Mouse (Mus musculus) CH12.LX (cell line): ENCODE data around the gene Ddx59. TPM values are rescaled to one million over a fixed set of nuclear protein-coding genes. Genes with fewer than 3 reads are reported as not detected.
A peak's percentile ranks its signal among the peaks of the same experiment; 100 is the strongest.

Experiments used
- DNase-seq: peaks from one replicate; pipeline ENCODE4 v3.0.0-alpha.2; 2013; ENCODE audit errors: extremely low read depth
- H3K27ac ChIP-seq: 2 replicates; pipeline ENCODE4 v1.5.1; 2012; ENCODE audit warnings: low read depth, mild to moderate bottlenecking, control low read depth, moderate library complexity; ENCODE audit not compliant: insufficient read depth
- H3K27me3 ChIP-seq: replicated peaks from 2 replicates; pipeline ENCODE3; 2012; ENCODE audit warnings: inconsistent platforms
- H3K36me3 ChIP-seq, 2 experiments: replicated peaks in 1 of 2; 2 replicates each; pipeline versions ENCODE3 to v1.6.1; 2012; ENCODE audit warnings: inconsistent platforms in 1 of 2, low read length in 1 of 2, mild to moderate bottlenecking in 1 of 2, mixed read lengths in 1 of 2, moderate library complexity in 1 of 2; ENCODE audit not compliant: control insufficient read depth in 1 of 2, insufficient read depth in 1 of 2
- H3K4me1 ChIP-seq, 2 experiments: 2 replicates each; pipeline ENCODE4 v1.6.1; 2012; ENCODE audit warnings: inconsistent platforms in 1 of 2, moderate library complexity in 1 of 2; ENCODE audit not compliant: insufficient read depth in 2 of 2, control insufficient read depth in 1 of 2
- H3K4me2 ChIP-seq: 2 replicates; pipeline ENCODE4 v1.6.1; 2012; ENCODE audit warnings: low read depth, mild to moderate bottlenecking, control low read depth; ENCODE audit not compliant: poor library complexity, insufficient read depth, severe bottlenecking
- H3K4me3 ChIP-seq, 3 experiments: fragments of 150-350 bp in 1 of 3; sonication (generic) in 1 of 3; replicated peaks in 1 of 3; 2 replicates each; pipeline versions ENCODE3 to v1.5.1; 2011 to 2012; ENCODE audit warnings: low read depth in 2 of 3, low read length in 2 of 3, mild to moderate bottlenecking in 2 of 3, moderate library complexity in 2 of 3, control low read depth in 1 of 3, improper control_type of control experiment in 1 of 3, inconsistent platforms in 1 of 3, mixed read lengths in 1 of 3; ENCODE audit not compliant: poor library complexity in 1 of 3
- H3K79me2 ChIP-seq: replicated peaks from 2 replicates; pipeline ENCODE4 v1.6.1; 2012; ENCODE audit warnings: mild to moderate bottlenecking, moderate library complexity; ENCODE audit not compliant: control insufficient read depth, poor library complexity, insufficient read depth, severe bottlenecking; ENCODE audit errors: extremely low read depth
- H3K9ac ChIP-seq: 2 replicates; pipeline ENCODE4 v1.6.1; 2012; ENCODE audit warnings: low read depth, mild to moderate bottlenecking, control low read depth, moderate library complexity; ENCODE audit not compliant: insufficient read depth
- H3K9me3 ChIP-seq: replicated peaks from 2 replicates; pipeline ENCODE3; 2012; ENCODE audit warnings: low read length, inconsistent platforms, mixed read lengths
- BHLHE40 ChIP-seq: IDR thresholded peaks from 2 replicates; pipeline ENCODE4 v1.6.1; 2011; ENCODE audit warnings: mild to moderate bottlenecking, low read depth, low read length, improper control_type of control experiment
- CHD1 ChIP-seq: IDR thresholded peaks from 2 replicates; pipeline ENCODE4 v1.6.1; 2012; ENCODE audit warnings: low read depth, low read length, improper control_type of control experiment, inconsistent platforms
- E2F4 ChIP-seq: IDR thresholded peaks from 2 replicates; pipeline ENCODE4 v1.6.1; 2011; ENCODE audit warnings: low read depth, low read length, improper control_type of control experiment; ENCODE audit not compliant: insufficient replicate concordance
- ELF1 ChIP-seq: IDR thresholded peaks from 2 replicates; pipeline ENCODE4 v1.6.1; 2014; ENCODE audit warnings: low read depth, mild to moderate bottlenecking, inconsistent platforms, low read length, improper control_type of control experiment
- EP300 ChIP-seq: IDR thresholded peaks from 2 replicates; pipeline ENCODE4 v1.6.1; 2011; ENCODE audit warnings: low read length, improper control_type of control experiment
- JUN ChIP-seq: IDR thresholded peaks from 2 replicates; pipeline ENCODE4 v1.6.1; 2011; ENCODE audit warnings: low read depth, mild to moderate bottlenecking, low read length, improper control_type of control experiment, moderate library complexity; ENCODE audit not compliant: insufficient read depth
- KAT2A ChIP-seq: IDR thresholded peaks from 2 replicates; pipeline ENCODE4 v1.6.1; 2012; ENCODE audit warnings: low read length, improper control_type of control experiment, inconsistent platforms; ENCODE audit not compliant: insufficient replicate concordance
- MAX ChIP-seq: IDR thresholded peaks from 2 replicates; pipeline ENCODE4 v1.6.1; 2011; ENCODE audit warnings: low read length, improper control_type of control experiment
- MXI1 ChIP-seq: IDR thresholded peaks from 2 replicates; pipeline ENCODE4 v1.6.1; 2011; ENCODE audit warnings: mild to moderate bottlenecking, low read depth, low read length, improper control_type of control experiment
- MYC ChIP-seq: IDR thresholded peaks from 2 replicates; pipeline ENCODE4 v1.6.1; 2011; ENCODE audit warnings: low read depth, mild to moderate bottlenecking, improper control_type of control experiment, low read length
- NELFE ChIP-seq: IDR thresholded peaks from 2 replicates; pipeline ENCODE4 v1.6.1; 2011; ENCODE audit warnings: low read depth, low read length, improper control_type of control experiment
- NRF1 ChIP-seq: IDR thresholded peaks from 2 replicates; pipeline ENCODE4 v1.6.1; 2014; ENCODE audit warnings: low read depth, mild to moderate bottlenecking, inconsistent platforms, low read length, improper control_type of control experiment, moderate library complexity
- PAX5 ChIP-seq: IDR thresholded peaks from 2 replicates; pipeline ENCODE4 v1.6.1; 2012; ENCODE audit warnings: low read length, inconsistent platforms, mixed read lengths
- POLR2A ChIP-seq: IDR thresholded peaks from 2 replicates; pipeline ENCODE4 v1.6.1; 2011; ENCODE audit warnings: low read depth, mild to moderate bottlenecking, improper control_type of control experiment, low read length
- RCOR1 ChIP-seq: conservative IDR thresholded peaks from 2 replicates; pipeline ENCODE4 v1.6.1; 2012; ENCODE audit warnings: low read depth, mild to moderate bottlenecking, inconsistent platforms, low read length, improper control_type of control experiment
- TBP ChIP-seq: conservative IDR thresholded peaks from 2 replicates; pipeline ENCODE4 v1.6.1; 2011; ENCODE audit warnings: low read depth, low read length, improper control_type of control experiment
- TCF12 ChIP-seq: IDR thresholded peaks from 2 replicates; pipeline ENCODE4 v1.6.1; 2014; ENCODE audit warnings: low read depth, mild to moderate bottlenecking, inconsistent platforms, low read length, improper control_type of control experiment
- ZMIZ1 ChIP-seq: IDR thresholded peaks from 2 replicates; pipeline ENCODE4 v1.6.1; 2012; ENCODE audit warnings: low read depth, mild to moderate bottlenecking, inconsistent platforms, low read length, improper control_type of control experiment
- ZNF384 ChIP-seq: IDR thresholded peaks from 2 replicates; pipeline ENCODE4 v1.6.1; 2012; ENCODE audit warnings: low read depth, low read length, improper control_type of control experiment, inconsistent platforms
- dilution Hi-C: fragments of 300-500 bp; cut with MboI; formaldehyde crosslinking; loops from 2 replicates; pipeline ENCODE4 v1.14.3; 2020; ENCODE audit warnings: low sequenced_read_pairs; ENCODE audit not compliant: extremely low pct_unique_long_range_greater_than_20kb, extremely low pct_ligation_motif_present
- in situ Hi-C: fragments of 300-500 bp; cut with MboI; formaldehyde crosslinking; loops from 3 replicates; pipeline ENCODE4 v1.14.3; 2019; ENCODE audit warnings: low sequenced_read_pairs, low pct_ligation_motif_present, low pct_unique_long_range_greater_than_20kb, mixed read lengths
- polyA plus RNA-seq: library from polyadenylated mRNA; unstranded; fragments of >175 nt; gene quantifications from 2 replicates; pipeline ENCODE4 v1.2.1, GENCODE M21; 2012; ENCODE audit warnings: low read depth; ENCODE audit not compliant: insufficient read length
- total RNA-seq, 2 experiments: library from RNA; depleted of rRNA; stranded (reverse); fragments of 300-350 nt in 1 of 2; fragments of >200 nt in 1 of 2; gene quantifications; 2 replicates each; pipeline ENCODE4 v1.2.3; 2012 to 2014

Gene Ddx59
- total and polyA plus RNA-seq, 3 experiments, result 6.9 to 10.9 (median 9.0) TPM

GRCm38 (mm10) chr1:136409631-136410030, 5.4 kb upstream of the Ddx59 start:
- no peak overlapping the region for H3K9ac ChIP-seq
- no peak overlapping the region for H3K4me3 ChIP-seq
- no peaks in the 10 kb centered on the region for H3K4me1 ChIP-seq
- no peaks in the 10 kb centered on the region for H3K27me3 ChIP-seq
- in situ Hi-C loops, result no loop called here
- H3K36me3 ChIP-seq, result no peaks in the 10 kb centered on the region
- H3K27ac ChIP-seq, result no peak overlapping the region
- H3K4me2 ChIP-seq, result no peak overlapping the region
- TF ChIP-seq RCOR1, result no peak
- TF ChIP-seq POLR2A, result no peak
- TF ChIP-seq ZNF384, result no peak
- TF ChIP-seq NRF1, result no peak
- TF ChIP-seq EP300, result no peak
- no peak for TF ChIP-seq JUN
- no peak for TF ChIP-seq MAX
- TF ChIP-seq KAT2A, result no peak
- TF ChIP-seq MYC, result no peak
- TF ChIP-seq E2F4, result no peak
- TF ChIP-seq NELFE, result no peak
- TF ChIP-seq CHD1, result no peak
- TF ChIP-seq PAX5, result no peak
- no peak for TF ChIP-seq MXI1
- no peak for TF ChIP-seq BHLHE40
- TF ChIP-seq ELF1, result no peak
- TF ChIP-seq TCF12, result no peak
- no peak for DNase-seq
- H3K79me2 ChIP-seq, result no peaks in the 10 kb centered on the region
- H3K9me3 ChIP-seq, result peaks cover 3% of the 10 kb centered on the region
- dilution Hi-C loops, result no loop called here

GRCm38 (mm10) chr1:136415756-136416126, 670 bp downstream of the Ddx59 start:
- Histone ChIP-seq H3K4me1 (peaks cover 0 to 12% of the 10 kb centered on the region in 2 experiments; a peak in 3 of 4 replicates), H3K27ac (no peak overlapping the region), H3K79me2 (no peaks in the 10 kb centered on the region), H3K9me3 (no peaks in the 10 kb centered on the region), H3K9ac (peak overlapping the region; percentile 85), H3K36me3 (peaks cover 0 to 22% of the 10 kb centered on the region in 2 experiments), H3K4me3 (peak overlapping the region; percentile 74 to 95 (median 84)), H3K27me3 (no peaks in the 10 kb centered on the region), H3K4me2 (peak overlapping the region; percentile 56; the same call in 1 of the 2 replicates)
- in situ Hi-C loops, result no loop called here
- 0 out of 2 replicates have a peak, but pooled peaks have one; percentile 32 for TF ChIP-seq TBP
- TF ChIP-seq ZMIZ1, result no peak
- TF ChIP-seq MXI1, result 0 out of 2 replicates have a peak, but pooled peaks have one; percentile 10
- TF ChIP-seq CHD1, result peak; percentile 59; the same call in 1 of the 2 replicates
- dilution Hi-C loops, result no loop called here
- DNase-seq, result no peak
